Mouse (Mus musculus) layer of hippocampus, adult 9-10 months (tissue): ENCODE data around the gene Sned1.
"Not testable (repeated sequence)": the region's sequence is repeated elsewhere in the genome, so short reads cannot be mapped to it uniquely, and the experiment has no call there.

Source experiments
- DNase-seq: peaks from one replicate; pipeline ENCODE4 v3.0.0; 2022; ENCODE audit warnings: low spot score

Sned1 gene

DNA sequence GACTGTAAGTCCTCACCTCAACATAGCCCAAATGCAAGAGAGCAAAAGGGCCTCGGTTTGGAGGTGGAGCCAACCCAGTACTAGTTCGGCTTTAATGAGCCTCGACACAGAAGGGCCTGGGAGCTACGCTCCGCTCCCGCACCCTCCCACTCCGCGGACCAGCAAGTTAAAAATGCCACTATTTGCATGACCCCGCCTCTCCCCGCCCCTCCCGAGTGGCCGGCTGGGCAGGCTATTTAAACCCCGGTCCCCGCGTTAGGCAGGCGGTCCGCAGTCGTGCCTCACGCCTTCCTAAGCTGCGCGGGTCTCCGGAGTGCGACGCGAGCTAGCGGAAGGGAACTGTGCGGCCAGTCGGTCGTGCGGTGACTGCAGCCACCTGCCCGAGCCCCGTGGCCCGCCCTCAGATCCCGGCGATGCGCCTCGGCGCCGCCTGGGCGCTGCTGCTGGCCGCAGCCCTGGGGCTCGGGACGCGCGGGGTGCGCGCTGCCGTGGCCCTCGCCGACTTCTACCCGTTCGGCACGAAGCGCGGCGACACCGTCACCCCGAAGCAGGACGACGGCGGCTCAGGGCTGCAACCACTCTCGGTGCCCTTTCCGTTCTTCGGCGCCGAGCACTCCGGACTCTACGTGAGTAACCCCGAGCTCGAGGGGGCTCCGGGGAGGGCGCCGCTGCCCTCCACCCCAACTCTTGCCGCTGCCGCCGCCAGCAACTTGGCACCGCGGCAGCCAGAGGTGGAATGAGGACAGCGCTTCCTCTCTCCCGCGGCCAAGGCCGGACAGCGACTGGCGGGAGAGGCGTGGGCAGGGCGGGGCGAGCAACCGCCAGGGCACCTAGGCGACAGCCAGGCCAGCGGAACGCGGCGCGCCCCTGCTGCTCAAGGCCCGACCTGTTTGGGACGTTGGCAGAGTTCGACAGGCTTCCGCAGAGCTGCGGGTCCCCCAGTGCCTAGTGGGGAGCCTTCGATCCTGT is at the start of gene Sned1:
Gene Sned1, plus strand, starts transcription at position 266 of the 969 bp plus-strand sequence.
- peak; percentile 27 for DNase-seq

DNA sequence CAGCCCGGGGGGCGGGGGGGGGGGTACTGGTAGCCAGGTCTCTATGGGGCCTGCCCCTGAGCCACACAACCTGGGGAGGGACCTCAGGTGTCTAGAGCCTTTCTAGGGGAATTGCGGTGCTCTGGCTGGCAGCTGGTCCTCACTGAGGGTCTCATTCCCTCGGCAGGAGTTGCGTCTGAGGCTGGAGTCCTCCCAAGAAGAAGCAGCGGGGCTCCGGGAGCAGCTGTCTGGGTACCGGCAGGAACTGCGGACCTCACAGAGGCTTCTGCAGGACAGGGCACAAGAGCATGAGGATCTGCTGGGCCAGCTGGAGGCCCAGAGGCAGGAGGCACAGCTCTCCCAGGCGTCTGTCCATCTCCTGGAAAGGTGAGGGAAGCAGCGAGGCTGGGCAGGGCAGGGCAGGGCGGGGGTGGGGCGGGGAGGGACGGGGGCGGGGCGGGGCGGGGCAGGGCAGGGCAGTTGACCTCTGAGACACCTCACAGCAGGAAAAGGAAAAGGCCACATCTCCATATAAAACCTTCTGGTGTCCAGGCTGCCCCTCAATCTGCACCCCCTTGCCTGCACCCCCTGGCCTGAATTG is 44.8 kb upstream of the Sned1 start:
- no peak for DNase-seq

DNA sequence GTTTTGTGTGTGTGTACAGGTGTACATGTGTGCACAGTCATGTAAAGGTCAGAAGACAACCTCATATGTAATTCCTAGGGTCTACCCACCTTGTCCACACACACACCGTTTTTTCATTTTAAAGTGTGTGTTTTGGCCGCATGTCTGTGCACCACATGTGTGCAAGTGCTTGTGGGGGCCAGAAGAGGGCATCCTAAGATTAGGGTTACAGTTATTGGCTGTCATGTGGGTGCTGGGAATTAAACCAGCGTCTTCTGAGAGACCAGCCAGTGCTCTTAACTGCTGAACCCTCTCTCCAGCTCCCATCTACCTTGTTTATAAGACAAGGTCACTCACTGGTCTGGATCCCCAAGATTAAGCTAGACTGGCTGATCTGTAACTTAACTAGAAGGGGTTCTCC is 40.7 kb upstream of the Sned1 start:
- no peak for DNase-seq

DNA sequence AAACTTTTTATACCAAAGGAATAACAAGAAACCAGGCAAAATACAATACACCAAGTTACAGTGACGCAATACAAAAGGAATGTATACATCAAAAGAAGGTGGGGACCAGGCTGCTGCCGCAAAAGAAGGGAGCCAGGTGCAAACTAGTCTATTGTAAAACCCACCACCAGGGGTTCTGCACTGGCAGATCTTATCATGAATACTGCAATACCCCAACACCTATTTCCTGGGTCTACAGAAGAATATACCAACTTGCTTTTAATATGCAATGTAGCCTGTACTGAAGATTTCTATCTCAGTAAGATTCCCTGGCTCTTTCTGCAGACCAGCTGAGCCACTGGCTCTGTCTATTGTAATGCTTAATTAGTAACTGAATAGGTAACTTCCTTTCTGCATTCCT is 38.2 kb upstream of the Sned1 start:
- DNase-seq: not testable (repeated sequence)

DNA sequence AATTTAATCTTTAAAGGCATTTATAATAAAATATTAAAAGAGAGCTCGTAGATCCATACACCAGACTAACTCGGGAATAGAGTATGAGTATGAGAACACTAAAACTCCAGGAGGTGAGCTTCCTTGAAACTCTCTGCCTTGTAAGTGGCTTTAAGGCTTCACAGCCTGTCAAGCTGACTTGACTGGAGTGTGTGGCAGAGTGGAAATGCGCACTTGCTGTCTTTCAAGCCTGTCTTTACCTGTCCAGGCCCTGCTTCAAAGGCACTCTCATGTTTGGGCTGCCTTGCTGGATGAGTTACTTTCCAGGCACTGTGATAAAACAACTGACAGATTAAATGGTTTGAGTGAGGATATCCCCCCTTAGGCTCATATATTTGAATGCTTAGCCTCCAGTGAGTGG is 37.7 kb upstream of the Sned1 start:
- no peak for DNase-seq

DNA sequence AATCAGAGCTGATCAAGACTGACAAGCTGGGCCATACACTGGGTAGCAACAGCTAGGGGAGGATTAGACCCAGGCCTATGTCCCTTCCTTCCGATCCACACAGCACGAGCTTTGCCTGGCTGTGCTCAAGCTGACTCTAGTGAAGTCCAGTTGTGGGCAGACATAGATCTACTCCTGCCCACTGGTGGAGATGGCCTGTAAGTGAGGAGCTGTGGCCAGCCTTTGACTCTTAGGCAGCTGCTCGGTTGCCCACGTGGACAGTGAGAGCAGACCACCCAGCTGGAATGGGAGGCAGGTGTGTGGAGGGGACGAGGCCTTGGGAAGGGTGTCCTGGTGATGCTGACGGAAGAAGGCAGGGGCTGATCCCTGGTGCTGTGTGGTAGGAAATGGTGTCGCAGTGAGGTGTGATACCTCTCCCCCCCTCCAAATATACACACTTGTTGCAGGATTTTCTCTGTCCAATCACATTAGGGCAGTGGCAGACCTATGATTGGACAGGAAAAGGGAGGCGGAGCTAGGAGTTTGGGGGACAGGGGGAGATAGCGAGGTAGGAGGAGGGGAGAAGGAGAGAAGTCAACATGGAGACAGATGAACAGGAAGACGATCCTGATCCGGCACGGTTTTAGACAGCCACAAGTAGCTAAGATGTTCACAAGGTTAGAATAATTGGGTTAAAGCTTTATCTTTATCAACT is 29.2 kb upstream of the Sned1 start:
- no peak for DNase-seq

DNA sequence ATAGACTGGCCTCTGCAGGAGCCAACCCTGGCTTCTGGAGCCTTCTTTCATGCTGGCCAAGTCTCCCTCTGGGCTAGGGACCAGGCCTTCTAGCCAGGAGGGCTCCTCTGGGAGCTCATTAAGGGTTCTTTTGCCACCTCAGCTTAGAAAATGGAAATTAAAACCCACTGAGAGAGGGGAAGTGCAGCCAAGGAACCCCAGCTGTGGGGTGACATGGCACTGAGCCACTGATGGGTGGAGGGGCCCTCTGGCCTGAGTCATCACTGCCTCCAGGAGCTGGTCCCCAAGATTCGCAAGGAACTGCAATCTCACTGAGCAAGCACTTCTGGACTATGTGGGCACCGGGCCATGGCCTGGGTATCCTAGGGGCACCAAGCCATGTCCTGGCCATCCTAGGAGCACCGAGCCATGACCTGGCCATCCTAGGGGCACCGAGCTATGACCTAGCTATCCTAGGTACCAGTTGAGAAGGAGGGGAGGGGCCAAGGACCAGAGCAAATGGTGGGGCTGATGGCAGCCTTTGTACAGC is 28.0 kb upstream of the Sned1 start:
- DNase-seq: no peak

DNA sequence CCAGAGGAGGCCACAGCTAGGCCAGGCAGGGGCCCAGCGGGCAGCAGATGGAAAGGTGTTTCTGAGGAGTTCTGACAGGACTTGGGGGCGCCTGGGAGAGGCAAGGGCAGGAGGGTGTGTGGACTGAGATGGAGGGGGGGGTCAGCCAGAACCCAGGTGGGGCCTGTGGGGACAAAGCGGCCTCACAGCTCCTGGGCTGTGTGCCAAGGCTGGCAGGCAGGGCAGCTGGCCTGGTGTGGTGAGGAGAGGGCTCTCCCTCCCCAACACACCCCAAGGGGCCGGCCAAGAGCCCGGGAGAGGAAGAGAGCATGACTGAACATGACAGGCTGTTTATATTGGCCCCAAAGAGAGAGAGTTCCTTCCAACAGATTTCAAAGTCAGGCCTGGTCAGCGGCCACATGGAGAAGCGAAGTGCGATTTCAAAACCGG is 25.4 kb upstream of the Sned1 start:
- no peak for DNase-seq

DNA sequence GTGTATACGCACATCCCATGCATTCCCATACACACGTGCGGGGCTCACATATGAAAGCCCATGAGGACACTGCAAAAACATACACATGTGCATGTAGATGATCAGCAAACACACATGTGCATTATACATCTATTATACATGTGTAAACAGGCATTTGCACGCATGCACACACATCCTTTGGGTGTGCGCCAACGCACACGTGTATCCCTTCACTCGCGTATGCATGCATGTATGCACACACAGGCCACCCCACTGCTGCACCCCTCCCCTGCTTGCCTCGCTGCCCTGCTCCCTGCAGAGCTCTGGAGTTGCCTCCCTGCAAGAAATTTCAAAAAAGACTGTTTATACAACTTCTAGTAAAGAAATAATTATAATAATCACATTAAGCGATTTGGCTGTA is 24.6 kb upstream of the Sned1 start:
- no peak for DNase-seq

DNA sequence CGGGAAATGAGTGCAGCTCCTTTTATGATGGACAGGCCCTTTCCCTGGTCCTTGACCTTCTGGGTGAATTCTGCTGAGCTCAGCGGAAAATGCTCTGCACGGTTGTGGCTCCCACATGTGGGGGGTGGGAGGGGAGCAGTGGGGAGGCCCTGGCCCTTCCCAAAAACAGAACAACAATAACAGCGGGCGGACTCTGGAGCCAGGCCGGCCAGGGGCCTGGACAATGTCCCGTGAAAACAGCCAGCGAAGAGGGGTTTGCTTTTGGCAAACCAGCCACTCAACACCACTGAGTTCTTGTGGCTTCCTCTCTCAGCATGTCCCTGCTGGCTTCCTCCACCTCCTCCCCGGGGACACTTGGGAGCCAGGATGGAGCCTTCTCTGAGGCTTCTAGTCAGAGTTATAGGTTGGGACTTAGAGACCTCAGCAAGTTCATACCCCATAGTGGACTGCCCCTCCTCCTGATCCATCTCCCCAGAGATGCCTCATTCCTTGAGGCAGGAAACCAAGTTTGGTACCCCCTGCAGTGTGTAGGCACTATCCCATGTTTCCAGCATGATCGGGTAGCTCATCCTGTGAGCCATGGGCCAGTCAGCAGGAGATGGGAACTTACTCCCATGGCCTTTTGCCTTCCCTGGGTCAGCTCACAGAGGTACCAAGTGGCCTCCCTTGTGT is 24.0 kb upstream of the Sned1 start:
- DNase-seq: no peak

DNA sequence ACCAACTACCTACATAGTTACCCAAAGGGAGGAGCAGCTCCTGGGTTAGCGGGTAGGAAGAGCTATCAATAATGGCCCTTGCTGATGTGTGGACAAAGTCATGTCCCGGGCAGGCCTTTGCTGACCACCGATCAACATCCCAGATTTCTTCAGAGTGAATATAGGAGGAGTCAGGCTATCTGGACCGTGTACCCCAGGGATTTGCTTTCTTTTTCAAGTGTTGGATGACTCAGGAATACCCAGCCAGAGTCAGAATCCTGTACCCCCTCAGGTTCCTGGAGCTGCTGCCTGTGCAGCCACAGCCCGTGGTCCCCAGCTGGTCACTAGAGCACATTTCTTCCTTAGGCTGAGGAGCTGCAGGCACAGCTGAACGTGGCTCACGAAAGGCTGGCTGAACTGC is 23.2 kb upstream of the Sned1 start:
- no peak for DNase-seq

DNA sequence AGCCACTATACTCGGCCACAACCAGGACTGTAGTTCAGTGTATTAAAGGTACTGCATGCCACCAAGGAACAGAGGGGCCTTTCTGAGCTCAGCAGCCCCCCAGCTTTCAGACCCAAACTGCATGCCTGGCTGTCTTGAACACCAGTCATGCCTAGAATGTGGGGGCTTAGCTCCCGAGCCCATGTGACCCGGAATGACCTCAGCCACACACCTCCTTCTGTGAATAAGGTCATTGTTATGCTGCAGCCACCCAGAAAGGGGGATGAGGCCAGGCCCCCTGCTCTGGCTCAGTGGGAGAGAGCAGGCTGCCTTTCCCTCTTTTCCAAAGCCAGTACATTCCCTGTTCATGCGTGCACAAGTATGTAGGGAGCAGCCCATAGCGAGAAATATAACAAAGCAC is 21.0 kb upstream of the Sned1 start:
- DNase-seq: no peak

DNA sequence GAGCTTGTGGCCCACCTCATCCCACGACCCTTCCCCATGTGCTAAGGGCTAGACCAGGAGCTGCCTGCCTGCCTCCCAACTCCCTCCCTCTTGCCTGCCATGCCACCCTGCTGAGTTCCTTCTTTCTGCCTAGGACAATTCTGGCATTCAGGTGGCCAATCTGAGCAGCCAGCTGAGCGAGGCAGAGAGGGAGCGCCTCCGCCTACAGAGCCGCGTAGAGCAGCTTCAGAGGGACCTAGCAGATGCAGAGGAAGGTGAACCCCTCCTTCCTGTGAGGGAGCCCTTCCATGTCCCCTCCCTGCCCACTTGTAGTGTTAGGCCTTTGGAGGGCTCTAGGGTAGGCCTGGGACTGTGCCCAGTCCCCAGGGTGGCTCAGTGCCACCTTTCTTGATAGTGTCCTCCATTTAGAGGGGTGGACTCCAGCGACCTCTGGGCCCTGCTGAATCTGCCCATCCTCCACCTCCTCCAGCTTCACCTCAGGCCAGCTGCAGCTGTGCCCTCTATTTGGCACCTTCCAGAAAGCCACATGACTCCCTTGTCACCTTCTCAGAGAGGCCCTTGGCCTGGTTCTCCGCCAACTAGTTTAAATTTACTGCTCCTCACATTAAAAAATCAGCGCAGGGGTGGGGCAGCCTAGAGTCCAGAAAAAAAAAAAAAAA is 18.7 kb upstream of the Sned1 start:
- DNase-seq: no peak

DNA sequence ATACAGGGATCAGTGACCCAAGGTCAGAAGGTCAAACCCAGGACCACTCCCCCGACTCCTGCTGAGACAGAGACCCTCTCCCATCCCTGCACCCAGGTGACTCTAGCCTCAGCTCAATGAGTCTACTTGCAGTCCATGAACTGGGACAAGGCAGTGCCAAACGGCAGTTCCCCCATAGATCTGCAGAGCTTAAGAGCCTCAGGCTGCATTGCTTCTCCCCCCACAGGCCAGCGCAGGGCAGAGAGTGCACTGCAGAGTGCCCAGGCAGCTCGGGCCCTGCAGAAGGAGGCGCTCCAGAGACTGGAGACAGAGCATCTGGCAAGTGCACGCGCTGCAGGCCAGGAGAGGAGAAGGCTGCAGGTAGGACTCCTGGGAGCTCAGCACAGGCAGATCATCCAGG is 18.1 kb upstream of the Sned1 start:
- DNase-seq: no peak

DNA sequence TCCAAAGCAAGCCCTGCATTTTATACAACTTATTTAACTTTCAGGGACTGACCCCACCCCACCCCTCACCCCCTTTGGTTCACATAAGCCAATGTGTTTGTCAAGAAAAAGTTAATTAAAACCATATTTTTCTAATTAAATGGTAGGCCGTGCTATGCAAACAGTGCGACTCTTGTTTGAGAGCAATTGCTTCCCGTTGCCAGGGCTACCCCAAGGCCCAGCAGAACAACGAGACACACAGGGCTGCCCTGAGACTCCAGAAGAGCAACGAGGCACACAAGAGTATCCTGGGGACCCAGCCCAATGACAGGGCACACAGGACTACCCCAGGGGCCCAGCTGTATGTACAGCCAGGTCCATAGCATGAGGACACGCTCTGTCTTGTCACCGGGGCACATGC is 14.9 kb upstream of the Sned1 start:
- no peak for DNase-seq

DNA sequence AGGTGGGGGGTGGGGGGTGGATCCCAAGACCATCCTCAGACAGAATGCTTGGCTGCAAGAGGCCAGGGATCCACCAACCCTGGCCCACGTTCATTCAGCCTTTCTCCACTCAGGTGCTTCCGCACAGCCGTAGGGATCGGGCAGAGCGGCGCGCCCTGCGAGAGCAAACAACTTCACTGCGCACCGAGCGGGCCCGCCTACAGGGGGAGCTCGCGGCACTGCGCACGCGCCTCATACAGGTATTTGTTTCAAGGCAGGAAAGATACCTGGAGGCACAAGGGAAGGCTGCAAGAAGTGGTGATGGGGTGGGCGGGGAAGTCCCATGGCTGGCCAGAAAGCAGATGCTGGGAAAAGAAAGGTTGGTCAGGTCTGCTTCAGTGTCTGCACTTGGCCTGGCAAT is 11.7 kb upstream of the Sned1 start:
- DNase-seq: no peak

DNA sequence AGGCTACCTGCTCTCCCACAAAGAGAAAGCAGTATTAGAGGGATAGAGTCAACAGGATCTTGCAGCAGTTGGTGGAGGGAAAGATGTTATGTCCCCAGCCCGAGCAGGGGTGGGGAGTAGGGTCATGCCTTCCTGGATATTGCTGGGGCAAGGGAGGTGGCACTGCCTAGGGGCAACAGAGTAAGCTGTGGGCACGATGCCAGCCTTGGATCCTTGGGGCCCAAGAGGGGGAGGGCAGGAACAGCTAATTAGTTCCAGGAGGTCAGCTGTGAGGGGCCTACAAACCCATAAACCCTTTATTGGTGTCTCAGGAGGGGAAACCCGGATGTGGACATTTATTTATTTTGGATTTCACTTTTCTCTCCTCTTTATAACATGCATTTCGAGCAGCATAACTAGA is 10.4 kb upstream of the Sned1 start:
- no peak for DNase-seq

DNA sequence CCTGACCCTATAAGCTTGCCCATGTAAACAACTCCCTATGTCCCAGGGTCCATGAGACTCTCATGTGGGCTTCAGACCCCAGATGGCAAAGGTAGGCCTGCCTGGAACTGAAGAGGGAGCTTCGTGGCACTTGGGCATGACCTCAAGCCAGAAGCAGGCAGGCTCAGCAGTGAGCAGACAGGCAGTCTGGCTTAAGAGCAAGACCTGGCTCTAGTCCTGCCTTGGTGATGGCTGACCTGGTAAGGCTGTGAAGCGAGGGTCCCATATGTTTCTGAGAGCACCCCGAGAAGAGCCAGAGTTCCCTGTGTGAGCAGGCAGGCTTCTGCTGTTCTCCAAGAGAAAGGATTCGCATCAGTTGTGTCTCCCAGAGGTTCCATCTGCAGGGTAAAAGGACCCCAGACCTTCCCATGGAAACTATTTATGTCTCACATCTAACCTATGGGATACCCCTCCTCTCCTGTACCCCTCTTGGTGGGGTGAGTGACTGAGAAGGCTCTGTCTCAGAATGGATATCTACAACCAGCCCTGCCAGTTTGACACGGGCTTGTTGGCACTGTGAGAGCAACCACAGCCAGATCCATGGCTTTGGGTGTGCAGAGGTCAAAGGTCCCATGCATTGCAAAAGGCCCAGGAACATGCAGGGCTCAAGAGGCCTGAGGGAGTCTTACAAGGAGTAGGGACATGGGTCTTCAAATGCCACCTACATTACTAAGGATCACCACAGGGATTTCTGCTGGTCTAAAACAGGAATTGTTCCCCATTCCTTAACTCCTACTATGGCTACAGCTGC is 9.7 kb upstream of the Sned1 start:
- no peak for DNase-seq

DNA sequence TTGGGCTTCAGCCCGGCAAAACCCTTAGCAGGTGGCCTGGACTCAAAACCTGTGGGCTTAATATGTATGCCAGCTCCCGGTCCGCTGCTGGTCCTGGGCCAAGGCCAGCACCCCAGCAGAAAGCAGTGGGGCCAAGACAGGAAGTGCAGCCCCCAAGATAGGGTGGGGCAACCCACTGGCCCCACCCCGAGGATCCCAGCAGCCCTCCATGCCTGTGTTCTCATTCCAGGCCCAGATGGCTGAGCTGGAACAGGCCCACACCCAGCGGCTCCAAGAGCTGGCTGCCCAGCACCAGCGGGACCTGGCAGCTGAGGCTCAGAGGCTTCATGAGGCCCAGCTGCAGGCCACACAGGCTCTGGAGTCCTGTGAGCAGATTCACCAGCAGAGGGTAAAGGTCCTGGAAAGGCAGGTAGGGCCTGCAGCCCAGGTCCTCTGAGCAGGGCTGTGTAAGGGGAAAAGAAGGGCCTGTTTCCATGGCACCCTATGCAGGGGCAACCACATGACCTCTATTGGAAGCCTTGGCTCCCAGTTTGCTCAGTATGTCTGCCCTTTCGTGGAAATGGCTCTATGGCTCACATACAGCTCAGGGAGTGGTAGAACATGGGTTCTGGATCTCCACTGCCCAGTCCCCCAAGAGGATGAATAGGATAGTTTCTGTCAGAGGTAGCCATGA is 8.2 kb upstream of the Sned1 start:
- DNase-seq: no peak

DNA sequence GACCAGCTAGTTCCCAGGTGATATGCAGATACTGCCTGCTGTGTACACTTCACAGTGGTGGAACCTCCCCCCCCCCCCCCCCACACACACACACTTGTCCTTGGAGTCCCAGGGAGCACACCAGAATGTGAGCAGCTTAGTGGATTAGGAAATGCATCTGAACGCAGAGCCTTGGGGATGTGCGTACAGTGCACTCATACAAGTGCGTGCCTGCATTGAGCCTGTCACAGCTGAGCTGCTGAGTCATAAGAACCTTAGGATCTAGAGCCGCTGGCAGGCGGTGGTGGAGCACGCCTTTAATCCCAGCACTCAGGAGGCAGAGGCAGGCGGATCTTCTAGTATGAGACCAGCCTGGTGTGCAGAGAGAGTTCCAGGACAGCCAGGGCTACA is 7.7 kb upstream of the Sned1 start:
- DNase-seq: no peak
